ENCODE assay signal across 8 mouse cellular contexts in genomic region chr12:83688316-83689086, GRCm38 (mm10). TPM values are rescaled to one million over a fixed set of nuclear protein-coding genes. Genes with fewer than 3 reads are reported as not detected.
DNase-seq lines count a peak whose midpoint lies in the region; ATAC-seq lines count a peak whose summit lies in the region.

No protein-coding gene starts in this region.

- peak overlapping the region; percentile 86 for H3K9ac ChIP-seq in stomach, embryonic 15.5 days

- H3K4me3 ChIP-seq in erythroblast, embryonic 14.5 days (replicated peaks), result peak overlapping the region; percentile 87
- peak overlapping the region; percentile 72 for H3K4me3 ChIP-seq in macrophage (ENCODE audit: inconsistent target)
- peak overlapping the region; percentile 87 for H3K4me3 ChIP-seq in stomach, embryonic 15.5 days (replicated peaks)

- H3K4me1 ChIP-seq in erythroblast, embryonic 14.5 days (ENCODE audit: control insufficient read depth), result peaks cover 29% of the 10 kb centered on the region
- H3K4me1 ChIP-seq in stomach, embryonic 15.5 days, result peaks cover 9% of the 10 kb centered on the region; the same call in 1 of the 2 replicates

- no peaks in the 10 kb centered on the region for H3K9me3 ChIP-seq in erythroblast, embryonic 14.5 days (ENCODE audit: control insufficient read depth, low read length)
- H3K9me3 ChIP-seq in stomach, embryonic 15.5 days, result no peaks in the 10 kb centered on the region

- WGBS in macrophage (ENCODE audit: missing documents), result under 1% methylated on average over 49 of the region's 49 CpGs
- under 1% methylated on average over 49 of the region's 49 CpGs for WGBS in stomach, embryonic 15.5 days

- peak; percentile 47 for DNase-seq in layer of hippocampus, adult 11-12 months (ENCODE audit: low spot score)
- DNase-seq in layer of hippocampus, postnatal 25 days (ENCODE audit: extremely low spot score in 1 of 2, low spot score in 1 of 2), result no peak
- DNase-seq in NIH3T3 (ENCODE audit: low read depth), result peak; percentile 53
- DNase-seq in natural killer cell, adult 2 months (ENCODE audit: low spot score in 2 of 2), result no peak

- ATAC-seq in inflammation-experienced regulatory T-cells, adult 6 months, result peak; percentile 38
- peak; percentile 77 for ATAC-seq in stomach, embryonic 15.5 days (ENCODE audit: insufficient read depth, low FRiP score, low read depth)

- peaks cover 30% of the 10 kb centered on the region for H3K36me3 ChIP-seq in erythroblast, embryonic 14.5 days (ENCODE audit: control insufficient read depth)
- peaks cover 3% of the 10 kb centered on the region; the same call in 1 of the 2 replicates for H3K36me3 ChIP-seq in macrophage (ENCODE audit: inconsistent target)
- H3K36me3 ChIP-seq in stomach, embryonic 15.5 days, result no peaks in the 10 kb centered on the region

- H3K79me2 ChIP-seq in macrophage (ENCODE audit: inconsistent target), result peaks cover 46% of the 10 kb centered on the region

- H3K27me3 ChIP-seq in erythroblast, embryonic 14.5 days (ENCODE audit: control insufficient read depth), result no peaks in the 10 kb centered on the region
- no peaks in the 10 kb centered on the region for H3K27me3 ChIP-seq in stomach, embryonic 15.5 days (replicated peaks)

- H3K27ac ChIP-seq in macrophage, result peak overlapping the region; percentile 78
- peak overlapping the region; percentile 96 for H3K27ac ChIP-seq in stomach, embryonic 15.5 days

- peak overlapping the region; percentile 65 for H3K4me2 ChIP-seq in stomach, embryonic 15.5 days

RNA-seq across cellular contexts. Expression of gene Psen1, which starts 0.5 kb away (rescaled TPM):
- 10 to 100 TPM; 67.7 to 67.8 TPM for total RNA-seq in layer of hippocampus, postnatal 25 days (2021)
- 0.53 and 0.65 TPM in 2 replicates for polyA plus RNA-seq in erythroblast, embryonic 14.5 days (2012)
- polyA plus RNA-seq in inflammation-experienced regulatory T-cells, adult 6 months (2017; shearing (Covaris generic)), result 100 to 1,000 TPM in 2 of 3 experiments, 10 to 100 TPM in 1; 88.9 to 115 (median 110) TPM
- 100 to 1,000 TPM in 7 of 26 experiments, 10 to 100 TPM in 19; 54.4 to 115 (median 86.6) TPM for total RNA-seq in macrophage (2018; cell fraction: chromatin; rRNA removed)
- total RNA-seq in macrophage (2018; cell fraction: cytosol; rRNA removed), result 100 to 1,000 TPM in 24 of 26 experiments, 10 to 100 TPM in 2; 88.9 to 150 (median 119) TPM
- 100 to 1,000 TPM in 14 of 26 experiments, 10 to 100 TPM in 12; 68.5 to 143 (median 105) TPM for total RNA-seq in macrophage (2018; cell fraction: nucleus; rRNA removed)
- polyA plus RNA-seq in macrophage (2018), result 85.8 to 182 TPM (median 105 TPM) in 3 replicates
- 66.3 and 68.8 TPM in 2 replicates for polyA plus RNA-seq in stomach, embryonic 15.5 days (2015; fragmentation: Nextera tagmentation; extraction: Ambion mirVana)

RNA-seq across cellular contexts. Expression of gene Rbm25, which starts 57.5 kb away (rescaled TPM):
- 100 to 1,000 TPM in 1 of 2 experiments, 10 to 100 TPM in 1; 88.8 to 125 TPM for total RNA-seq in layer of hippocampus, postnatal 25 days (2021)
- 5.2 and 6.1 TPM in 2 replicates for polyA plus RNA-seq in erythroblast, embryonic 14.5 days (2012)
- polyA plus RNA-seq in inflammation-experienced regulatory T-cells, adult 6 months (2017; shearing (Covaris generic)), result 100 to 1,000 TPM; 332 to 633 (median 429) TPM
- 1,000 to 10,000 TPM in 22 of 26 experiments, 100 to 1,000 TPM in 4; 873 to 1,709 (median 1,160) TPM for total RNA-seq in macrophage (2018; cell fraction: chromatin; rRNA removed)
- total RNA-seq in macrophage (2018; cell fraction: cytosol; rRNA removed), result 10 to 100 TPM; 27.7 to 81.2 (median 50.5) TPM
- total RNA-seq in macrophage (2018; cell fraction: nucleus; rRNA removed), result 1,000 to 10,000 TPM in 1 of 26 experiments, 100 to 1,000 TPM in 25; 350 to 1,007 (median 643) TPM
- 77.7 to 115 TPM (median 79.6 TPM) in 3 replicates for polyA plus RNA-seq in macrophage (2018)
- polyA plus RNA-seq in stomach, embryonic 15.5 days (2015; fragmentation: Nextera tagmentation; extraction: Ambion mirVana), result 229 and 239 TPM in 2 replicates

Comparison
In these comparisons a context has a peak if more than half of its experiments do, and no peak if none do; other contexts are left out.
1. DNase-seq: peak in layer of hippocampus, adult 11-12 months (single experiment) and NIH3T3 (single experiment); none in layer of hippocampus, postnatal 25 days (0 of 2) and natural killer cell, adult 2 months (0 of 2).
2. RNA of gene Psen1, which starts 0.5 kb away (polyA plus RNA-seq): 85.8 to 182 TPM in macrophage, 88.9 to 115 TPM in inflammation-experienced regulatory T-cells, adult 6 months and 66.3 to 68.8 TPM in stomach, embryonic 15.5 days; 0.53 to 0.65 TPM in erythroblast, embryonic 14.5 days; every median in the first group is over 10 times any median in the second.
3. RNA of gene Rbm25, which starts 57.5 kb away (polyA plus RNA-seq): 332 to 633 TPM in inflammation-experienced regulatory T-cells, adult 6 months, 229 to 239 TPM in stomach, embryonic 15.5 days and 77.7 to 115 TPM in macrophage; 5.2 to 6.1 TPM in erythroblast, embryonic 14.5 days; every median in the first group is over 10 times any median in the second.
4. Peak in every context shown above with its lines, with median percentiles within 50 percentile points of each other: H3K4me3 ChIP-seq.